Mouse (Mus musculus): Measurements from ENCODE around the gene Olfr181. TPM values are rescaled to one million over a fixed set of nuclear protein-coding genes. Genes with fewer than 3 reads are reported as not detected.

Gene Olfr181
- total RNA-seq (2015): not detected in 2 replicates
- total RNA-seq (2017): not detected in 2 replicates

DNA sequence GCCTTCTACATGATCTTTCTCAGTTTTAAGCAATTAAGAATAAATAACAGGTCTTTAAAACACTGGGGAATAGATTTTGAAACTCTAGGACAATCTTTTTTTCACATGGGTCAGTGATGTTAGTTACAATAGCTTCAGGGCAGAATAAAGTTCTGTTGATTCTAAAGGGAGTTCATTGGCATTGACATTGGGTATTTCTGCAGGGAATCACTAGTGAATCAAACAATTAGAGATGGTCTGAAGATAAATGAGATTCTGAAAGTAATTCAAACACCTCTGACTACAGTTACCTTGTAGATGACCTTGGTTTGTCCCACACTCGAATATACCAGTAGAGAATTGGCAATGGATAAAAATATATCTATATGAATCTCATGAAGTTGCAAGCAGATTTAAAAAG, at the start of gene Olfr181:
Gene Olfr181, minus strand, starts transcription at position 101 of the 400 bp plus-strand sequence.
- ATAC-seq (replicated peaks; ENCODE audit: poor library complexity): no peak

GRCm38 (mm10) chr16:58929292-58929691, 737 bp upstream of the Olfr181 start, which contains the start of gene Olfr180:
Gene Olfr180, minus strand, starts transcription at chr16:58929392.
- ATAC-seq (replicated peaks; ENCODE audit: poor library complexity): no peak

- ATAC-seq (replicated peaks; ENCODE audit: poor library complexity): no peak
Measured at GRCm38 (mm10) chr16:58891963-58892362, 36.6 kb downstream of the Olfr181 start, which contains the start of gene Olfr178. Gene Olfr178, minus strand, starts transcription at chr16:58892063.

- ATAC-seq (replicated peaks; ENCODE audit: poor library complexity): no peak
Measured at GRCm38 (mm10) chr16:58884416-58884815, 44.1 kb downstream of the Olfr181 start.

Other genes starting within 250 kb of the Olfr181 start
- 0.86 and 1.1 TPM in 2 replicates for gene Gpr15, start 209.7 kb downstream of the Olfr181 start, total RNA-seq (2015)
- gene Gpr15, start 209.7 kb downstream of the Olfr181 start, total RNA-seq (2017): 0.78 and 2.0 TPM in 2 replicates
- 41.5 and 62.0 TPM in 2 replicates for gene Cldnd1, start 200.8 kb downstream of the Olfr181 start, total RNA-seq (2015)
- 14.3 and 17.6 TPM in 2 replicates for gene Cldnd1, start 200.8 kb downstream of the Olfr181 start, total RNA-seq (2017)
- not detected in 2 replicates for gene Olfr172, start 165.6 kb downstream of the Olfr181 start, total RNA-seq (2015)
- not detected in 2 replicates for gene Olfr172, start 165.6 kb downstream of the Olfr181 start, total RNA-seq (2017)
- not detected in 2 replicates for gene Olfr173, start 128.5 kb downstream of the Olfr181 start, total RNA-seq (2015)
- gene Olfr173, start 128.5 kb downstream of the Olfr181 start, total RNA-seq (2017): not detected in 2 replicates
- gene Olfr175-ps1, start 102.0 kb downstream of the Olfr181 start, total RNA-seq (2015): not detected in 2 replicates
- gene Olfr175-ps1, start 102.0 kb downstream of the Olfr181 start, total RNA-seq (2017): not detected in 2 replicates
- gene Olfr177, start 54.0 kb downstream of the Olfr181 start, total RNA-seq (2015): not detected in 2 replicates
- gene Olfr177, start 54.0 kb downstream of the Olfr181 start, total RNA-seq (2017): not detected in 2 replicates
- not detected in 2 replicates for gene Olfr178, start 36.7 kb downstream of the Olfr181 start, total RNA-seq (2015)
- gene Olfr178, start 36.7 kb downstream of the Olfr181 start, total RNA-seq (2017): not detected in 2 replicates
- gene Olfr180, start 637 bp upstream of the Olfr181 start, total RNA-seq (2015): not detected in 2 replicates
- not detected in 2 replicates for gene Olfr180, start 637 bp upstream of the Olfr181 start, total RNA-seq (2017)
- gene Olfr183, start 66.6 kb upstream of the Olfr181 start, total RNA-seq (2015): not detected in 2 replicates
- not detected in 2 replicates for gene Olfr183, start 66.6 kb upstream of the Olfr181 start, total RNA-seq (2017)
- not detected in 2 replicates for gene Olfr186, start 101.5 kb upstream of the Olfr181 start, total RNA-seq (2015)
- gene Olfr186, start 101.5 kb upstream of the Olfr181 start, total RNA-seq (2017): not detected in 2 replicates
- gene Olfr187, start 111.0 kb upstream of the Olfr181 start, total RNA-seq (2015): not detected in 2 replicates
- not detected in 2 replicates for gene Olfr187, start 111.0 kb upstream of the Olfr181 start, total RNA-seq (2017)
- gene Olfr190, start 149.2 kb upstream of the Olfr181 start, total RNA-seq (2015): not detected in 2 replicates
- gene Olfr190, start 149.2 kb upstream of the Olfr181 start, total RNA-seq (2017): not detected in 2 replicates
- gene Olfr191, start 161.1 kb upstream of the Olfr181 start, total RNA-seq (2015): not detected in 2 replicates
- gene Olfr191, start 161.1 kb upstream of the Olfr181 start, total RNA-seq (2017): not detected in 2 replicates
- gene Olfr193, start 183.1 kb upstream of the Olfr181 start, total RNA-seq (2015): not detected in 2 replicates
- not detected in 2 replicates for gene Olfr193, start 183.1 kb upstream of the Olfr181 start, total RNA-seq (2017)
- not detected in 2 replicates for gene Olfr194, start 192.3 kb upstream of the Olfr181 start, total RNA-seq (2015)
- gene Olfr194, start 192.3 kb upstream of the Olfr181 start, total RNA-seq (2017): not detected in 2 replicates
- gene Olfr195, start 218.3 kb upstream of the Olfr181 start, total RNA-seq (2015): not detected in 2 replicates
- not detected in 2 replicates for gene Olfr195, start 218.3 kb upstream of the Olfr181 start, total RNA-seq (2017)
- gene Olfr196, start 241.7 kb upstream of the Olfr181 start, total RNA-seq (2015): not detected in 2 replicates
- gene Olfr196, start 241.7 kb upstream of the Olfr181 start, total RNA-seq (2017): not detected in 2 replicates

Measured in megakaryocyte progenitor cell, adult 5-6 weeks (primary cell).